Mouse (Mus musculus) limb, embryonic 13.5 days (tissue): ENCODE measurements around the gene Pramel6. TPM values are rescaled to one million over a fixed set of nuclear protein-coding genes. Genes with fewer than 3 reads are reported as not detected.

ENCODE experiments used
- ATAC-seq: fragments of 200-750 bp; cut with Nextera tagmentation; 2 replicates; pipeline ENCODE4 v1.8.0; 2017; ENCODE audit warnings: low read depth, moderate number of reproducible peaks, moderate TSS enrichment; ENCODE audit not compliant: low FRiP score
- H3K27ac ChIP-seq: fragments of 300-500 bp; sonication (generic); 2 replicates; pipeline ENCODE4 v1.5.1; 2015; ENCODE audit warnings: inconsistent platforms, mild to moderate bottlenecking, moderate library complexity
- H3K27me3 ChIP-seq: fragments of 300-500 bp; sonication (generic); 2 replicates; pipeline ENCODE4 v1.6.1; 2015; ENCODE audit warnings: mild to moderate bottlenecking, inconsistent platforms
- H3K36me3 ChIP-seq: fragments of 300-500 bp; sonication (generic); 2 replicates; pipeline ENCODE4 v1.6.1; 2015; ENCODE audit warnings: inconsistent platforms, mild to moderate bottlenecking, moderate library complexity
- H3K4me1 ChIP-seq: fragments of 300-500 bp; sonication (generic); 2 replicates; pipeline ENCODE4 v1.6.1; 2015; ENCODE audit warnings: inconsistent platforms
- H3K4me2 ChIP-seq: fragments of 300-500 bp; sonication (generic); replicated peaks from 2 replicates; pipeline ENCODE4 v1.6.1; 2015; ENCODE audit warnings: inconsistent platforms, mild to moderate bottlenecking, moderate library complexity
- H3K4me3 ChIP-seq: fragments of 300-500 bp; sonication (generic); 2 replicates; pipeline ENCODE4 v1.5.1; 2015; ENCODE audit warnings: moderate library complexity, mild to moderate bottlenecking, inconsistent platforms
- H3K9ac ChIP-seq: fragments of 300-500 bp; sonication (generic); 2 replicates; pipeline ENCODE4 v1.6.1; 2015; ENCODE audit warnings: mild to moderate bottlenecking, inconsistent platforms
- H3K9me3 ChIP-seq: fragments of 300-500 bp; sonication (generic); 2 replicates; pipeline ENCODE4 v1.6.1; 2016; ENCODE audit warnings: inconsistent platforms
- WGBS: fragments of 180-500 bp; shearing (Covaris S2); methylation state at CpG from one replicate; pipeline ENCODE4 v1.1.7; 2015; 5-methylcytosine and 5-hydroxymethylcytosine counted together
- polyA plus RNA-seq: library from polyadenylated mRNA; unstranded; fragments of >200 nt; fragmentation: Nextera tagmentation; extraction: Ambion mirVana; gene quantifications from 2 replicates; pipeline ENCODE4 v1.2.1, GENCODE M21; 2015

Pramel6 gene
- polyA plus RNA-seq, 1 experiment from 2014 or later = not detected

DNA sequence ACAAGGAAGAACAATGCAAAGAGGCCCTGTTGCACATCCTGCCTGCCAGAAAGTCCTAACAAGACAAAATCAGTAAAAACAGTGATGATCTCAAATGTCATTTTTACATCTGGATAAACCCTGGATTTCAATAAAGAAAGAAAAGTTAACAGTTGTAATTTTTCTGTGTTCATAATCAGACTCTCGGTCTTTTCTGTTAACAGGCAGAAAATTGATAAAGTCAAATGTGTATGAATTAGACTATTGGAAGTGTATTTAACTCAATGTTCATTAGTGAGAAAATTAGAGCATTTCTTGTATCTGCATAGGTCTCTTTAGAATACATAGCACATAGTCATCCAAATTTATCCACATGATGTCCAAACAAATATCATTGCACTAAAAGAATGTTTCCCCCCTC lies 39.1 kb downstream of the Pramel6 start, which contains the start of gene Olfr1128:
Gene Olfr1128 (minus strand): TSS at position 101 of the 400 bp plus-strand sequence.
- Histone ChIP-seq H3K27me3 (no peaks in the 10 kb centered on the region), H3K9me3 (no peaks in the 10 kb centered on the region), H3K9ac (no peak within 1 kb of the TSS), H3K4me1 (no peaks in the 10 kb centered on the region), H3K4me3 (no peak within 1 kb of the TSS), H3K4me2 (no peak within 1 kb of the TSS), H3K27ac (no peak within 1 kb of the TSS), H3K36me3 (no peaks in the 10 kb centered on the region)
- ATAC-seq = no peak
- 88% methylated on average over 1 of the region's 1 CpGs for WGBS

Other genes with a start within 250 kb of the Pramel6 start
- gene Olfr1116, start 239.0 kb upstream of the Pramel6 start, polyA plus RNA-seq = not detected in 2 replicates
- gene Olfr1118, start 199.0 kb upstream of the Pramel6 start, polyA plus RNA-seq = not detected in 2 replicates
- gene Olfr1120, start 151.8 kb upstream of the Pramel6 start, polyA plus RNA-seq = not detected in 2 replicates
- gene Olfr1121, start 136.7 kb upstream of the Pramel6 start, polyA plus RNA-seq = not detected in 2 replicates
- gene Olfr1122, start 120.7 kb upstream of the Pramel6 start, polyA plus RNA-seq = not detected in 2 replicates
- gene Olfr1123, start 89.9 kb upstream of the Pramel6 start, polyA plus RNA-seq = not detected in 2 replicates
- gene Olfr1124, start 76.3 kb upstream of the Pramel6 start, polyA plus RNA-seq = 0.05 and 0.13 TPM in 2 replicates
- gene Olfr1126, start 52.6 kb upstream of the Pramel6 start, polyA plus RNA-seq = not detected in 2 replicates
- gene Pramel7, start 9.5 kb upstream of the Pramel6 start, polyA plus RNA-seq = not detected in 2 replicates
- not detected in 2 replicates for gene Olfr153, start 25.2 kb downstream of the Pramel6 start, polyA plus RNA-seq
- not detected in 2 replicates for gene Olfr1128, start 39.0 kb downstream of the Pramel6 start, polyA plus RNA-seq
- not detected in 2 replicates for gene Olfr1129, start 67.3 kb downstream of the Pramel6 start, polyA plus RNA-seq
- gene Olfr1130, start 99.6 kb downstream of the Pramel6 start, polyA plus RNA-seq = not detected in 2 replicates
- not detected in 2 replicates for gene Olfr1131, start 120.5 kb downstream of the Pramel6 start, polyA plus RNA-seq
- not detected in 2 replicates for gene Olfr1132, start 131.0 kb downstream of the Pramel6 start, polyA plus RNA-seq
- gene Olfr1133, start 140.8 kb downstream of the Pramel6 start, polyA plus RNA-seq = not detected in 2 replicates
- not detected in 2 replicates for gene Olfr1134, start 151.9 kb downstream of the Pramel6 start, polyA plus RNA-seq
- gene Olfr1135, start 167.1 kb downstream of the Pramel6 start, polyA plus RNA-seq = not detected in 2 replicates
- gene Olfr1136, start 187.4 kb downstream of the Pramel6 start, polyA plus RNA-seq = not detected in 2 replicates
- gene Olfr1137, start 206.6 kb downstream of the Pramel6 start, polyA plus RNA-seq = not detected in 2 replicates
- not detected in 2 replicates for gene Olfr1138, start 233.4 kb downstream of the Pramel6 start, polyA plus RNA-seq
- gene Olfr1140, start 237.2 kb downstream of the Pramel6 start, polyA plus RNA-seq = not detected in 2 replicates
- not detected in 2 replicates for gene Olfr1141, start 247.4 kb downstream of the Pramel6 start, polyA plus RNA-seq